Mouse (Mus musculus) embryonic facial prominence, embryonic 13.5 days (tissue): ENCODE results near the gene Gpc3. TPM values are rescaled to one million over a fixed set of nuclear protein-coding genes. Genes with fewer than 3 reads are reported as not detected.
A peak's percentile ranks its signal among the peaks of the same experiment; 100 is the strongest.
"Not testable (repeated sequence)": the region's sequence is repeated elsewhere in the genome, so short reads cannot be mapped to it uniquely, and the experiment has no call there.

Experiments used
- ATAC-seq: fragments of 200-750 bp; cut with Nextera tagmentation; 2 replicates; pipeline ENCODE4 v1.8.0; 2017; ENCODE audit warnings: low read depth; ENCODE audit not compliant: insufficient number of reproducible peaks, insufficient read depth, low FRiP score, low TSS enrichment
- H3K27ac ChIP-seq: fragments of 300-500 bp; sonication (generic); 2 replicates; pipeline ENCODE4 v1.5.1; 2015; ENCODE audit warnings: moderate library complexity, mild to moderate bottlenecking, inconsistent platforms
- H3K27me3 ChIP-seq: fragments of 300-500 bp; sonication (generic); 2 replicates; pipeline ENCODE4 v1.6.1; 2015; ENCODE audit warnings: mild to moderate bottlenecking, inconsistent platforms
- H3K36me3 ChIP-seq: fragments of 300-500 bp; sonication (generic); 2 replicates; pipeline ENCODE4 v1.6.1; 2015; ENCODE audit warnings: mild to moderate bottlenecking, inconsistent platforms
- H3K4me1 ChIP-seq: fragments of 300-500 bp; sonication (generic); 2 replicates; pipeline ENCODE4 v1.6.1; 2015; ENCODE audit warnings: inconsistent platforms
- H3K4me2 ChIP-seq: fragments of 300-500 bp; sonication (generic); 2 replicates; pipeline ENCODE4 v1.6.1; 2015; ENCODE audit warnings: moderate library complexity, mild to moderate bottlenecking, inconsistent platforms
- H3K4me3 ChIP-seq: fragments of 300-500 bp; sonication (generic); 2 replicates; pipeline ENCODE4 v1.5.1; 2015; ENCODE audit warnings: mild to moderate bottlenecking, inconsistent platforms
- H3K9ac ChIP-seq: fragments of 300-500 bp; sonication (generic); 2 replicates; pipeline ENCODE4 v1.6.1; 2015; ENCODE audit warnings: mild to moderate bottlenecking, inconsistent platforms
- H3K9me3 ChIP-seq: fragments of 300-500 bp; sonication (generic); 2 replicates; pipeline ENCODE4 v1.6.1; 2016; ENCODE audit warnings: inconsistent platforms
- WGBS: fragments of 180-500 bp; shearing (Covaris S2); methylation state at CpG from one replicate; pipeline ENCODE4 v1.1.7; 2015; ENCODE audit warnings: mixed read lengths; 5-methylcytosine and 5-hydroxymethylcytosine counted together
- polyA plus RNA-seq: library from polyadenylated mRNA; unstranded; fragments of >200 nt; fragmentation: Nextera tagmentation; extraction: Ambion mirVana; gene quantifications from 2 replicates; pipeline ENCODE4 v1.2.1, GENCODE M21; 2015

The Gpc3 gene
- polyA plus RNA-seq, 1 experiment from 2014 or later = 741 TPM

GRCm38 (mm10) chrX:52401188-52401587 lies 212.6 kb downstream of the Gpc3 start:
- Histone ChIP-seq H3K4me3 (no peak overlapping the region), H3K4me2 (no peak overlapping the region), H3K27ac (no peak overlapping the region), H3K9me3 (no peaks in the 10 kb centered on the region), H3K4me1 (no peaks in the 10 kb centered on the region), H3K36me3 (no peaks in the 10 kb centered on the region), H3K27me3 (no peaks in the 10 kb centered on the region), H3K9ac (no peak overlapping the region)
- WGBS = 90% methylated on average over 2 of the region's 2 CpGs
- ATAC-seq = no peak

- H3K4me2 ChIP-seq = no peak overlapping the region
- ATAC-seq = no peak
- no peak overlapping the region for H3K27ac ChIP-seq
- H3K36me3 ChIP-seq = no peaks in the 10 kb centered on the region
- no peaks in the 10 kb centered on the region for H3K4me1 ChIP-seq
- no peak overlapping the region for H3K4me3 ChIP-seq
- H3K9ac ChIP-seq = no peak overlapping the region
- no peaks in the 10 kb centered on the region for H3K9me3 ChIP-seq
- WGBS = 47% methylated on average over 3 of the region's 3 CpGs
- peaks cover 6% of the 10 kb centered on the region; the same call in 1 of the 2 replicates for H3K27me3 ChIP-seq
Observed at GRCm38 (mm10) chrX:52375129-52375528, 238.6 kb downstream of the Gpc3 start.

GRCm38 (mm10) chrX:52374209-52374608 lies 239.5 kb downstream of the Gpc3 start:
- peaks cover 6% of the 10 kb centered on the region; the same call in 1 of the 2 replicates for H3K27me3 ChIP-seq
- ATAC-seq = no peak
- H3K4me2 ChIP-seq = no peak overlapping the region
- H3K9ac ChIP-seq = no peak overlapping the region
- no peaks in the 10 kb centered on the region for H3K36me3 ChIP-seq
- H3K27ac ChIP-seq = no peak overlapping the region
- peaks cover 7% of the 10 kb centered on the region; the same call in 1 of the 2 replicates for H3K4me1 ChIP-seq
- 82% methylated on average over 14 of the region's 14 CpGs for WGBS
- no peak overlapping the region for H3K4me3 ChIP-seq
- no peaks in the 10 kb centered on the region for H3K9me3 ChIP-seq

- H3K27ac ChIP-seq = no peak overlapping the region
- peaks cover 6% of the 10 kb centered on the region; the same call in 1 of the 2 replicates for H3K27me3 ChIP-seq
- H3K36me3 ChIP-seq = no peaks in the 10 kb centered on the region
- H3K9ac ChIP-seq = no peak overlapping the region
- no peaks in the 10 kb centered on the region for H3K9me3 ChIP-seq
- no peak overlapping the region for H3K4me3 ChIP-seq
- ATAC-seq = no peak
- H3K4me1 ChIP-seq = peaks cover 8% of the 10 kb centered on the region; the same call in 1 of the 2 replicates
- H3K4me2 ChIP-seq = no peak overlapping the region
- 56% methylated on average over 5 of the region's 5 CpGs for WGBS
Observed at GRCm38 (mm10) chrX:52372436-52372835, 241.3 kb downstream of the Gpc3 start.

GRCm38 (mm10) chrX:52369938-52370758 lies 243.6 kb downstream of the Gpc3 start:
- H3K4me3 ChIP-seq = no peak overlapping the region
- no peaks in the 10 kb centered on the region for H3K36me3 ChIP-seq
- peaks cover 6% of the 10 kb centered on the region; the same call in 1 of the 2 replicates for H3K27me3 ChIP-seq
- H3K4me2 ChIP-seq = peak overlapping the region; percentile 28
- peaks cover 8% of the 10 kb centered on the region; the same call in 1 of the 2 replicates for H3K4me1 ChIP-seq
- peak overlapping the region; percentile 69 for H3K27ac ChIP-seq
- 18% methylated on average over 8 of the region's 8 CpGs for WGBS
- no peaks in the 10 kb centered on the region for H3K9me3 ChIP-seq
- no peak overlapping the region for H3K9ac ChIP-seq
- ATAC-seq = no peak

GRCm38 (mm10) chrX:52369304-52369937 lies 244.3 kb downstream of the Gpc3 start:
- H3K4me2 ChIP-seq = peak overlapping the region; percentile 28
- peaks cover 8% of the 10 kb centered on the region; the same call in 1 of the 2 replicates for H3K4me1 ChIP-seq
- H3K9ac ChIP-seq = no peak overlapping the region
- no peak for ATAC-seq
- peak overlapping the region; percentile 69 for H3K27ac ChIP-seq
- no peak overlapping the region for H3K4me3 ChIP-seq
- H3K27me3 ChIP-seq = peaks cover 6% of the 10 kb centered on the region; the same call in 1 of the 2 replicates
- H3K36me3 ChIP-seq = no peaks in the 10 kb centered on the region
- 35% methylated on average over 6 of the region's 6 CpGs for WGBS
- H3K9me3 ChIP-seq = no peaks in the 10 kb centered on the region

GRCm38 (mm10) chrX:52366826-52367225 lies 246.9 kb downstream of the Gpc3 start:
- Histone ChIP-seq H3K9ac (no peak overlapping the region), H3K27ac (no peak overlapping the region), H3K4me1 (peaks cover 8% of the 10 kb centered on the region; the same call in 1 of the 2 replicates), H3K27me3 (no peaks in the 10 kb centered on the region), H3K4me2 (no peak overlapping the region), H3K4me3 (no peak overlapping the region), H3K9me3 (no peaks in the 10 kb centered on the region), H3K36me3 (no peaks in the 10 kb centered on the region)
- ATAC-seq = no peak
- 55% methylated on average over 5 of the region's 5 CpGs for WGBS

GRCm38 (mm10) chrX:52365790-52366189 lies 248.0 kb downstream of the Gpc3 start:
- Histone ChIP-seq H3K9ac (no peak overlapping the region), H3K27ac (no peak overlapping the region), H3K36me3 (no peaks in the 10 kb centered on the region), H3K27me3 (no peaks in the 10 kb centered on the region), H3K4me3 (no peak overlapping the region), H3K9me3 (no peaks in the 10 kb centered on the region), H3K4me1 (peaks cover 8% of the 10 kb centered on the region; the same call in 1 of the 2 replicates), H3K4me2 (no peak overlapping the region)
- WGBS = 76% methylated on average over 10 of the region's 10 CpGs
- no peak for ATAC-seq

- Histone ChIP-seq H3K4me2 (no peak overlapping the region), H3K9me3 (no peaks in the 10 kb centered on the region), H3K4me3 (no peak overlapping the region), H3K36me3 (no peaks in the 10 kb centered on the region), H3K27ac (no peak overlapping the region), H3K27me3 (no peaks in the 10 kb centered on the region), H3K4me1 (no peaks in the 10 kb centered on the region), H3K9ac (no peak overlapping the region)
- 61% methylated on average over 4 of the region's 4 CpGs for WGBS
- no peak for ATAC-seq
Observed at GRCm38 (mm10) chrX:52362241-52363011, 251.3 kb downstream of the Gpc3 start.

- ATAC-seq = no peak
- peaks cover 6% of the 10 kb centered on the region for H3K27me3 ChIP-seq
- no peaks in the 10 kb centered on the region for H3K36me3 ChIP-seq
- no peaks in the 10 kb centered on the region for H3K4me1 ChIP-seq
- no peaks in the 10 kb centered on the region for H3K9me3 ChIP-seq
- no peak overlapping the region for H3K27ac ChIP-seq
- no peak overlapping the region for H3K4me2 ChIP-seq
- no peak overlapping the region for H3K4me3 ChIP-seq
- 80% methylated on average over 4 of the region's 4 CpGs for WGBS
- H3K9ac ChIP-seq = no peak overlapping the region
Observed at GRCm38 (mm10) chrX:52352981-52353380, 260.8 kb downstream of the Gpc3 start.

GRCm38 (mm10) chrX:52350631-52351030 lies 263.1 kb downstream of the Gpc3 start:
- not testable (repeated sequence) for H3K27me3 ChIP-seq, H3K4me1 ChIP-seq, H3K4me2 ChIP-seq, H3K36me3 ChIP-seq, ATAC-seq, H3K9ac ChIP-seq, H3K9me3 ChIP-seq, H3K27ac ChIP-seq, H3K4me3 ChIP-seq
- 69% methylated on average over 5 of the region's 5 CpGs for WGBS
